Comparison of ENCODE assay signal across 31 mouse cellular contexts in genomic region chr2:18861607-18862158, GRCm38 (mm10).
A peak's percentile ranks its signal among the peaks of the same experiment; 100 is the strongest.
DNase-seq lines count a peak whose midpoint lies in the region; ATAC-seq and TF ChIP-seq lines count a peak whose summit lies in the region.
"Had no signal": no experiment of that assay in that cellular context is flagged by ENCODE, and none has a peak within 500 bp of the region (broad histone marks: within the 10 kb centered on the region; RNA-seq: fewer than 3 reads in every experiment).

No protein-coding gene starts in this region.

- WGBS in midbrain, embryonic 11.5 days: 88% methylated on average over 5 of the region's 5 CpGs
- WGBS in midbrain, embryonic 16.5 days: 88% methylated on average over 5 of the region's 5 CpGs
- WGBS in liver, embryonic 12.5 days (ENCODE audit: insufficient replicate concordance): 31% methylated on average over 5 of the region's 5 CpGs
- 55% methylated on average over 5 of the region's 5 CpGs for WGBS in liver, postnatal 0 days (ENCODE audit: insufficient replicate concordance)

- no peak for ATAC-seq in midbrain, embryonic 11.5 days (ENCODE audit: low FRiP score)
- no peak for ATAC-seq in midbrain, embryonic 16.5 days
- peak; percentile 98 for ATAC-seq in liver, embryonic 12.5 days
- ATAC-seq in liver, postnatal 0 days: peak; percentile 79
- ATAC-seq: hindbrain, embryonic 16.5 days; lung, postnatal 0 days; midbrain, embryonic 15.5 days had no signal

- TF ChIP-seq EP300 in liver, postnatal 0 days (IDR thresholded peaks at IDR 0.05; ENCODE audit: low read depth): peak; percentile 54; the same call in 1 of the 2 replicates

- no peak overlapping the region for H3K9ac ChIP-seq in midbrain, embryonic 11.5 days (ENCODE audit: low read length)
- no peak overlapping the region for H3K9ac ChIP-seq in midbrain, embryonic 16.5 days (ENCODE audit: low read depth, low read length)
- 0 out of 2 replicates have a peak overlapping the region, but pooled peaks have one; percentile 14 for H3K9ac ChIP-seq in liver, embryonic 12.5 days
- no peak overlapping the region for H3K9ac ChIP-seq in liver, postnatal 0 days (replicated peaks)
- H3K9ac ChIP-seq: embryonic facial prominence, embryonic 13.5 days; forebrain, embryonic 13.5 days; heart, embryonic 15.5 days; limb, embryonic 12.5 days; midbrain, embryonic 15.5 days; neural tube, embryonic 12.5 days had no signal

- H3K4me2 ChIP-seq in midbrain, embryonic 11.5 days: no peak overlapping the region
- H3K4me2 ChIP-seq in midbrain, embryonic 16.5 days (ENCODE audit: low read length): no peak overlapping the region
- peak overlapping the region; percentile 47 for H3K4me2 ChIP-seq in liver, embryonic 12.5 days
- no peak overlapping the region; the same call in 1 of the 2 replicates for H3K4me2 ChIP-seq in liver, postnatal 0 days (ENCODE audit: low read depth, low read length)
- H3K4me2 ChIP-seq: embryonic facial prominence, embryonic 13.5 days; forebrain, embryonic 13.5 days; heart, embryonic 15.5 days; limb, embryonic 12.5 days; midbrain, embryonic 15.5 days; neural tube, embryonic 12.5 days had no signal

- DNase-seq in midbrain, embryonic 11.5 days (ENCODE audit: low spot score, missing footprints): peak; percentile 78
- peak; percentile 72 for DNase-seq in c-Kit-positive CD71-positive TER-119-positive erythroid progenitor cells, embryonic 14.5 days (ENCODE audit: low spot score)
- DNase-seq in liver, postnatal 0 days: peak; percentile 22
- no peak for DNase-seq in left cerebral cortex, adult 9 months (ENCODE audit: low spot score in 2 of 2)
- no peak for DNase-seq in cerebellum, adult 11-12 months
- no peak for DNase-seq in thymus, postnatal 4 days
- DNase-seq: adrenal gland, postnatal 36 days; cerebellum, adult 11 months; cerebellum, postnatal 10 days; gastrocnemius, postnatal 25 days; kidney, adult 11 months; kidney, postnatal 14 days; layer of hippocampus, adult 9-11 months; lung, adult 18-20 months; lung, postnatal 4 days; right cerebral cortex, adult 18-20 months; right cerebral cortex, postnatal 4 days; thymus, adult 18-20 months; thymus, postnatal 25 days had no signal

- no peaks in the 10 kb centered on the region for H3K27me3 ChIP-seq in midbrain, embryonic 11.5 days (ENCODE audit: control insufficient read depth, insufficient read depth, low read length)
- no peaks in the 10 kb centered on the region for H3K27me3 ChIP-seq in midbrain, embryonic 16.5 days (ENCODE audit: control insufficient read depth, insufficient read depth, low read depth, low read length)
- no peaks in the 10 kb centered on the region for H3K27me3 ChIP-seq in liver, embryonic 12.5 days (replicated peaks)
- H3K27me3 ChIP-seq in liver, postnatal 0 days (ENCODE audit: insufficient read depth, low read length): no peaks in the 10 kb centered on the region
- H3K27me3 ChIP-seq: heart, embryonic 15.5 days; midbrain, embryonic 15.5 days; neural tube, embryonic 12.5 days had no signal

- no peaks in the 10 kb centered on the region for H3K36me3 ChIP-seq in midbrain, embryonic 11.5 days (ENCODE audit: control insufficient read depth, insufficient read depth, low read length)
- no peaks in the 10 kb centered on the region; the same call in 1 of the 2 replicates for H3K36me3 ChIP-seq in midbrain, embryonic 16.5 days (ENCODE audit: control insufficient read depth, insufficient read depth, low read length)
- peaks cover 48% of the 10 kb centered on the region for H3K36me3 ChIP-seq in liver, embryonic 12.5 days
- 0 out of 2 replicates have a peak, but pooled peaks cover 6% of the 10 kb centered on the region for H3K36me3 ChIP-seq in liver, postnatal 0 days (replicated peaks; ENCODE audit: insufficient read depth, low read length)
- H3K36me3 ChIP-seq: heart, embryonic 15.5 days; midbrain, embryonic 15.5 days had no signal

- no peak for TF ChIP-seq CTCF in liver, postnatal 0 days (IDR thresholded peaks at IDR 0.05; ENCODE audit: low read depth)

- no peak overlapping the region for H3K27ac ChIP-seq in midbrain, embryonic 11.5 days (ENCODE audit: low read depth, low read length)
- no peak overlapping the region for H3K27ac ChIP-seq in midbrain, embryonic 16.5 days (ENCODE audit: low read length)
- H3K27ac ChIP-seq in liver, embryonic 12.5 days: peak overlapping the region; percentile 82
- no peak overlapping the region for H3K27ac ChIP-seq in liver, postnatal 0 days (ENCODE audit: low read depth)
- H3K27ac ChIP-seq: embryonic facial prominence, embryonic 13.5 days; forebrain, embryonic 13.5 days; heart, embryonic 10.5 days; heart, embryonic 15.5 days; limb, embryonic 12.5 days; midbrain, embryonic 15.5 days; neural tube, embryonic 12.5 days had no signal

- no peaks in the 10 kb centered on the region for H3K9me3 ChIP-seq in midbrain, embryonic 11.5 days (ENCODE audit: control insufficient read depth, low read length)
- H3K9me3 ChIP-seq in midbrain, embryonic 16.5 days (replicated peaks; ENCODE audit: control insufficient read depth, low read length, poor library complexity, severe bottlenecking): no peaks in the 10 kb centered on the region
- no peaks in the 10 kb centered on the region for H3K9me3 ChIP-seq in liver, embryonic 12.5 days (replicated peaks)
- no peaks in the 10 kb centered on the region for H3K9me3 ChIP-seq in liver, postnatal 0 days (ENCODE audit: low read length)
- H3K9me3 ChIP-seq: embryonic facial prominence, embryonic 13.5 days; forebrain, embryonic 13.5 days; heart, embryonic 10.5 days; heart, embryonic 15.5 days; limb, embryonic 12.5 days; midbrain, embryonic 15.5 days; neural tube, embryonic 12.5 days had no signal

- H3K4me3 ChIP-seq in midbrain, embryonic 11.5 days (ENCODE audit: low read depth, low read length): no peak overlapping the region
- H3K4me3 ChIP-seq in midbrain, embryonic 16.5 days (ENCODE audit: low read depth, low read length): no peak overlapping the region
- H3K4me3 ChIP-seq in liver, embryonic 12.5 days: no peak overlapping the region
- no peak overlapping the region for H3K4me3 ChIP-seq in liver, postnatal 0 days (ENCODE audit: low read depth, low read length)
- H3K4me3 ChIP-seq: embryonic facial prominence, embryonic 13.5 days; erythroblast, embryonic 14.5 days; forebrain, embryonic 13.5 days; heart, embryonic 10.5 days; heart, embryonic 15.5 days; limb, embryonic 12.5 days; midbrain, embryonic 15.5 days; neural tube, embryonic 12.5 days had no signal

- H3K4me1 ChIP-seq in midbrain, embryonic 11.5 days (ENCODE audit: control insufficient read depth, insufficient read depth, low read length): peaks cover 5% of the 10 kb centered on the region
- peaks cover 9% of the 10 kb centered on the region for H3K4me1 ChIP-seq in midbrain, embryonic 16.5 days (ENCODE audit: control insufficient read depth, insufficient read depth, low read length)
- H3K4me1 ChIP-seq in liver, embryonic 12.5 days: peaks cover 31% of the 10 kb centered on the region
- peaks cover 2% of the 10 kb centered on the region; the same call in 1 of the 2 replicates for H3K4me1 ChIP-seq in liver, postnatal 0 days (ENCODE audit: insufficient read depth)

Comparison
In these comparisons a context has a peak if more than half of its experiments do, and no peak if none do; other contexts are left out.
1. ATAC-seq: peak in liver, embryonic 12.5 days (single experiment) and liver, postnatal 0 days (single experiment); none in midbrain, embryonic 11.5 days (single experiment) and midbrain, embryonic 16.5 days (single experiment).
2. DNase-seq: peak in midbrain, embryonic 11.5 days (single experiment), c-Kit-positive CD71-positive TER-119-positive erythroid progenitor cells, embryonic 14.5 days (single experiment) and liver, postnatal 0 days (single experiment); none in left cerebral cortex, adult 9 months (0 of 2), cerebellum, adult 11-12 months (single experiment) and thymus, postnatal 4 days (single experiment).